Mouse (Mus musculus) heart, postnatal 4 days (tissue): ENCODE results near the gene Hax1. TPM values are rescaled to one million over a fixed set of nuclear protein-coding genes. Genes with fewer than 3 reads are reported as not detected.

Experiments used
- DNase-seq: peaks from one replicate; pipeline ENCODE4 v3.0.0; 2021
- microRNA-seq, 2 experiments: library from miRNA; unstranded; fragments of <30 nt; microRNA quantifications; one replicate each; pipeline ENCODE4 v1.2.0; 2021 to 2022
- total RNA-seq, 2 experiments: library from RNA; stranded (reverse); gene quantifications; 2 replicates each; pipeline ENCODE4 v1.2.3; 2021

Hax1 gene
- total RNA-seq, 2 experiments from 2014 or later = 39.0 to 44.5 TPM

- DNase-seq = peak; percentile 68
Measured at GRCm38 (mm10) chr3:89962059-89962750, 36.4 kb downstream of the Hax1 start.

GRCm38 (mm10) chr3:89961436-89961835, 37.1 kb downstream of the Hax1 start:
- DNase-seq = no peak

GRCm38 (mm10) chr3:89960469-89960868, 38.1 kb downstream of the Hax1 start:
- DNase-seq = peak; percentile 94

- no peak for DNase-seq
Measured at GRCm38 (mm10) chr3:89959435-89959834, 39.1 kb downstream of the Hax1 start.

GRCm38 (mm10) chr3:89957880-89958279, 40.7 kb downstream of the Hax1 start:
- no peak for DNase-seq

GRCm38 (mm10) chr3:89956177-89956971, 42.2 kb downstream of the Hax1 start:
- DNase-seq = no peak

- DNase-seq = peak; percentile 83
Measured at GRCm38 (mm10) chr3:89953420-89953819, 45.2 kb downstream of the Hax1 start.

GRCm38 (mm10) chr3:89948655-89949054, 49.9 kb downstream of the Hax1 start:
- peak; percentile 32 for DNase-seq

- DNase-seq = no peak
Measured at GRCm38 (mm10) chr3:89948021-89948420, 50.6 kb downstream of the Hax1 start.

Small RNA genes within 50 kb of the gene (microRNA-seq; reads per million reads assigned to microRNA genes)
- 0 to 1.0 reads per million in 2 experiments for gene Mir7669

Other genes starting within 250 kb of the Hax1 start
- gene Chrnb2, start 234.1 kb downstream of the Hax1 start, total RNA-seq = under 1 TPM; 0.09 to 0.17 TPM
- 10 to 100 TPM; 37.9 to 40.0 TPM for gene Ube2q1, start 225.2 kb downstream of the Hax1 start, total RNA-seq
- gene She, start 167.4 kb downstream of the Hax1 start, total RNA-seq = 10 to 100 TPM; 23.5 to 23.8 TPM
- 1 to 10 TPM; 1.5 to 2.0 TPM for gene Il6ra, start 85.6 kb downstream of the Hax1 start, total RNA-seq
- gene Atp8b2, start 35.3 kb downstream of the Hax1 start, total RNA-seq = 10 to 100 TPM; 51.4 to 59.6 TPM
- gene 4933434E20Rik, start 52.9 kb upstream of the Hax1 start, total RNA-seq = 10 to 100 TPM; 56.4 to 66.5 TPM
- gene Ubap2l, start 53.8 kb upstream of the Hax1 start, total RNA-seq = 100 to 1,000 TPM; 160 to 164 TPM
- 100 to 1,000 TPM; 127 to 134 TPM for gene Tpm3, start 73.9 kb upstream of the Hax1 start, total RNA-seq
- under 1 TPM; 0.12 to 0.23 TPM for gene Nup210l, start 105.4 kb upstream of the Hax1 start, total RNA-seq
- gene Rps27, start 214.9 kb upstream of the Hax1 start, total RNA-seq = 1,000 to 10,000 TPM; 1,313 to 1,450 TPM
- 10 to 100 TPM; 14.8 to 19.0 TPM for gene Rab13, start 214.9 kb upstream of the Hax1 start, total RNA-seq
- gene Jtb, start 232.8 kb upstream of the Hax1 start, total RNA-seq = 10 to 100 TPM; 40.9 to 47.4 TPM
- under 1 TPM; 0.18 to 0.19 TPM for gene Creb3l4, start 244.7 kb upstream of the Hax1 start, total RNA-seq
- 100 to 1,000 TPM; 101 to 106 TPM for gene Slc39a1, start 249.4 kb upstream of the Hax1 start, total RNA-seq